Mouse (Mus musculus) kidney, adult 9 months (tissue): ENCODE data around the gene Zfp622.

Experiments
- DNase-seq: peaks from one replicate; pipeline ENCODE4 v3.0.0; 2022

The Zfp622 gene

GRCm38 (mm10) chr15:25984067-25984733, at the start of gene Zfp622:
Gene Zfp622, plus strand, starts transcription at chr15:25984366.
- DNase-seq: peak; percentile 97

- DNase-seq: no peak
These were observed 49.8 kb upstream of the Zfp622 start for GRCm38 (mm10) chr15:25934411-25934810.

GRCm38 (mm10) chr15:25938496-25938895, 45.7 kb upstream of the Zfp622 start:
- DNase-seq: no peak

- peak; percentile 69 for DNase-seq
These were observed 43.5 kb upstream of the Zfp622 start for GRCm38 (mm10) chr15:25940397-25941377.

- peak; percentile 20 for DNase-seq
These were observed 42.7 kb upstream of the Zfp622 start for GRCm38 (mm10) chr15:25941514-25941913.

- no peak for DNase-seq
These were observed 41.8 kb upstream of the Zfp622 start for GRCm38 (mm10) chr15:25942415-25942814.

- peak; percentile 72 for DNase-seq
These were observed 40.6 kb upstream of the Zfp622 start for GRCm38 (mm10) chr15:25943386-25944137.

GRCm38 (mm10) chr15:25945224-25945623, 38.9 kb upstream of the Zfp622 start:
- DNase-seq: peak; percentile 83

- DNase-seq: no peak
These were observed 37.7 kb upstream of the Zfp622 start for GRCm38 (mm10) chr15:25946482-25946881.

GRCm38 (mm10) chr15:25947383-25947782, 36.8 kb upstream of the Zfp622 start:
- DNase-seq: no peak

GRCm38 (mm10) chr15:25948257-25949223, 35.6 kb upstream of the Zfp622 start:
- no peak for DNase-seq

GRCm38 (mm10) chr15:25949696-25950095, 34.5 kb upstream of the Zfp622 start:
- DNase-seq: no peak

GRCm38 (mm10) chr15:25950584-25950983, 33.6 kb upstream of the Zfp622 start:
- DNase-seq: no peak

GRCm38 (mm10) chr15:25951037-25951436, 33.1 kb upstream of the Zfp622 start:
- DNase-seq: no peak

GRCm38 (mm10) chr15:25956001-25956400, 28.2 kb upstream of the Zfp622 start:
- DNase-seq: no peak

GRCm38 (mm10) chr15:25956422-25957117, 27.6 kb upstream of the Zfp622 start:
- peak; percentile 78 for DNase-seq

GRCm38 (mm10) chr15:25957651-25958050, 26.5 kb upstream of the Zfp622 start:
- DNase-seq: no peak

- DNase-seq: peak; percentile 82
These were observed 24.8 kb upstream of the Zfp622 start for GRCm38 (mm10) chr15:25959375-25959774.

GRCm38 (mm10) chr15:25960231-25960630, 23.9 kb upstream of the Zfp622 start:
- no peak for DNase-seq

GRCm38 (mm10) chr15:25966220-25966774, 17.9 kb upstream of the Zfp622 start:
- DNase-seq: no peak

- no peak for DNase-seq
These were observed 12.6 kb upstream of the Zfp622 start for GRCm38 (mm10) chr15:25971596-25971995.
